Mouse (Mus musculus) urinary bladder, postnatal 25 days (tissue): ENCODE results near the gene Mrpl12.

Source experiments
- DNase-seq: peaks from one replicate; pipeline ENCODE4 v3.0.0; 2022; ENCODE audit warnings: low spot score

The Mrpl12 gene

GRCm38 (mm10) chr11:120472052-120472451 lies 12.4 kb upstream of the Mrpl12 start:
- DNase-seq = no peak

- DNase-seq = no peak
These were observed 922 bp upstream of the Mrpl12 start for GRCm38 (mm10) chr11:120483448-120483934.

GRCm38 (mm10) chr11:120485251-120485650 lies 838 bp downstream of the Mrpl12 start:
- DNase-seq = no peak

- DNase-seq = no peak
These were observed 4.1 kb downstream of the Mrpl12 start for GRCm38 (mm10) chr11:120488516-120488915.

- no peak for DNase-seq
These were observed 4.8 kb downstream of the Mrpl12 start for GRCm38 (mm10) chr11:120489054-120489761.

GRCm38 (mm10) chr11:120490291-120491046 lies 6.1 kb downstream of the Mrpl12 start:
- no peak for DNase-seq

GRCm38 (mm10) chr11:120491317-120492023 lies 7.1 kb downstream of the Mrpl12 start, which contains the start of gene Slc25a10:
Slc25a10 (plus strand) TSS chr11:120491840.
- peak; percentile 81 for DNase-seq

GRCm38 (mm10) chr11:120492024-120492877 lies 7.8 kb downstream of the Mrpl12 start:
- no peak for DNase-seq

- no peak for DNase-seq
These were observed 8.4 kb downstream of the Mrpl12 start for GRCm38 (mm10) chr11:120492878-120493203.

GRCm38 (mm10) chr11:120493351-120493750 lies 8.9 kb downstream of the Mrpl12 start:
- DNase-seq = no peak

GRCm38 (mm10) chr11:120493911-120494310 lies 9.5 kb downstream of the Mrpl12 start:
- DNase-seq = no peak

GRCm38 (mm10) chr11:120497436-120497835 lies 13.0 kb downstream of the Mrpl12 start:
- DNase-seq = no peak

GRCm38 (mm10) chr11:120498226-120498625 lies 13.8 kb downstream of the Mrpl12 start:
- DNase-seq = no peak

- no peak for DNase-seq
These were observed 14.5 kb downstream of the Mrpl12 start for GRCm38 (mm10) chr11:120498891-120499290.

GRCm38 (mm10) chr11:120499894-120500293 lies 15.5 kb downstream of the Mrpl12 start:
- DNase-seq = no peak

- peak; percentile 73 for DNase-seq
These were observed 15.9 kb downstream of the Mrpl12 start for GRCm38 (mm10) chr11:120500357-120500756.

GRCm38 (mm10) chr11:120501018-120501417 lies 16.6 kb downstream of the Mrpl12 start:
- no peak for DNase-seq

GRCm38 (mm10) chr11:120501701-120502100 lies 17.3 kb downstream of the Mrpl12 start:
- no peak for DNase-seq

- DNase-seq = no peak
These were observed 21.2 kb downstream of the Mrpl12 start for GRCm38 (mm10) chr11:120505661-120506060.

- DNase-seq = no peak
These were observed 22.5 kb downstream of the Mrpl12 start for GRCm38 (mm10) chr11:120506899-120507298.

GRCm38 (mm10) chr11:120507611-120508289 lies 23.3 kb downstream of the Mrpl12 start:
- DNase-seq = no peak
